Mouse (Mus musculus) kidney, embryonic 14.5 days (tissue): ENCODE data around the gene Ndufb6. TPM values are rescaled to one million over a fixed set of nuclear protein-coding genes. Genes with fewer than 3 reads are reported as not detected.

Experiments
- ATAC-seq: fragments of 200-750 bp; cut with Nextera tagmentation; 2 replicates; pipeline ENCODE4 v1.8.0; 2017; ENCODE audit warnings: moderate number of reproducible peaks, mild to moderate bottlenecking, moderate TSS enrichment, moderate library complexity; ENCODE audit not compliant: low FRiP score, low TSS enrichment
- H3K27ac ChIP-seq: fragments of 300-500 bp; sonication (generic); 2 replicates; pipeline ENCODE4 v1.5.1; 2014; ENCODE audit warnings: low read depth, mild to moderate bottlenecking, low read length, moderate library complexity, mixed read lengths
- H3K27me3 ChIP-seq: fragments of 300-500 bp; sonication (generic); 2 replicates; pipeline ENCODE4 v1.6.1; 2014; ENCODE audit warnings: mild to moderate bottlenecking, low read length; ENCODE audit not compliant: control insufficient read depth, insufficient read depth
- H3K36me3 ChIP-seq: fragments of 300-500 bp; sonication (generic); 2 replicates; pipeline ENCODE4 v1.6.1; 2014; ENCODE audit warnings: low read length, mixed read lengths; ENCODE audit not compliant: control insufficient read depth, insufficient read depth
- H3K4me1 ChIP-seq: fragments of 300-500 bp; sonication (generic); 2 replicates; pipeline ENCODE4 v1.6.1; 2014; ENCODE audit warnings: low read length, mixed read lengths; ENCODE audit not compliant: control insufficient read depth, insufficient read depth
- H3K4me2 ChIP-seq: fragments of 300-500 bp; sonication (generic); replicated peaks from 2 replicates; pipeline ENCODE4 v1.6.1; 2014; ENCODE audit warnings: low read depth, mild to moderate bottlenecking, low read length
- H3K4me3 ChIP-seq: fragments of 300-500 bp; sonication (generic); 2 replicates; pipeline ENCODE4 v1.5.1; 2014; ENCODE audit warnings: mild to moderate bottlenecking, low read length
- H3K9ac ChIP-seq: fragments of 300-500 bp; sonication (generic); 2 replicates; pipeline ENCODE4 v1.6.1; 2014; ENCODE audit warnings: low read depth, mild to moderate bottlenecking, low read length, moderate library complexity
- H3K9me3 ChIP-seq: fragments of 300-500 bp; sonication (generic); 2 replicates; pipeline ENCODE4 v1.6.1; 2016; ENCODE audit warnings: low read length; ENCODE audit not compliant: control insufficient read depth
- WGBS: fragments of 180-500 bp; shearing (Covaris S2); extraction: QIAGEN DNeasy Blood & Tissue Kit; methylation state at CpG from one replicate; pipeline ENCODE4 v1.1.7; 2014; 5-methylcytosine and 5-hydroxymethylcytosine counted together
- polyA plus RNA-seq: library from polyadenylated mRNA; unstranded; fragments of >200 nt; fragmentation: Nextera tagmentation; extraction: Ambion mirVana; gene quantifications from 2 replicates; pipeline ENCODE4 v1.2.1, GENCODE M21; 2014

Gene Ndufb6
- polyA plus RNA-seq, result 316 and 388 TPM in 2 replicates

GRCm38 (mm10) chr4:40279276-40279900 lies at the start of gene Ndufb6:
Gene Ndufb6 (minus strand): TSS chr4:40279421.
- Histone ChIP-seq H3K9me3 (no peaks in the 10 kb centered on the region), H3K9ac (peak within 1 kb of the TSS; percentile 87), H3K27ac (peak within 1 kb of the TSS; percentile 89), H3K27me3 (no peaks in the 10 kb centered on the region), H3K4me1 (peaks cover 10% of the 10 kb centered on the region), H3K36me3 (peaks cover 16% of the 10 kb centered on the region), H3K4me2 (peak within 1 kb of the TSS; percentile 60), H3K4me3 (peak within 1 kb of the TSS; percentile 98)
- under 1% methylated on average over 36 of the region's 36 CpGs for WGBS
- peak; percentile 97 for ATAC-seq

GRCm38 (mm10) chr4:40327161-40327560 lies 47.9 kb upstream of the Ndufb6 start:
- no peaks in the 10 kb centered on the region for H3K9me3 ChIP-seq
- H3K4me1 ChIP-seq, result no peaks in the 10 kb centered on the region
- no peak for ATAC-seq
- H3K4me2 ChIP-seq, result no peak overlapping the region
- WGBS, result 83% methylated on average over 3 of the region's 3 CpGs
- H3K27me3 ChIP-seq, result no peaks in the 10 kb centered on the region
- H3K4me3 ChIP-seq, result no peak overlapping the region
- H3K27ac ChIP-seq, result no peak overlapping the region
- H3K36me3 ChIP-seq, result no peaks in the 10 kb centered on the region
- H3K9ac ChIP-seq, result no peak overlapping the region

- Histone ChIP-seq H3K27me3 (no peaks in the 10 kb centered on the region), H3K9ac (no peak overlapping the region), H3K4me2 (no peak overlapping the region), H3K36me3 (no peaks in the 10 kb centered on the region), H3K4me1 (no peaks in the 10 kb centered on the region), H3K4me3 (no peak overlapping the region), H3K27ac (no peak overlapping the region), H3K9me3 (no peaks in the 10 kb centered on the region)
- no peak for ATAC-seq
- WGBS, result 82% methylated on average over 7 of the region's 7 CpGs
Measured at GRCm38 (mm10) chr4:40324620-40325019, 45.4 kb upstream of the Ndufb6 start.

GRCm38 (mm10) chr4:40317404-40317803 lies 38.2 kb upstream of the Ndufb6 start:
- no peaks in the 10 kb centered on the region for H3K9me3 ChIP-seq
- no peaks in the 10 kb centered on the region for H3K36me3 ChIP-seq
- H3K4me2 ChIP-seq, result no peak overlapping the region
- H3K27ac ChIP-seq, result no peak overlapping the region
- ATAC-seq, result no peak
- H3K4me3 ChIP-seq, result no peak overlapping the region
- H3K4me1 ChIP-seq, result no peaks in the 10 kb centered on the region
- 83% methylated on average over 3 of the region's 3 CpGs for WGBS
- H3K9ac ChIP-seq, result no peak overlapping the region
- no peaks in the 10 kb centered on the region for H3K27me3 ChIP-seq

- Histone ChIP-seq H3K9me3 (no peaks in the 10 kb centered on the region), H3K27me3 (no peaks in the 10 kb centered on the region), H3K27ac (no peak overlapping the region), H3K4me3 (no peak overlapping the region), H3K36me3 (no peaks in the 10 kb centered on the region), H3K4me2 (no peak overlapping the region), H3K9ac (no peak overlapping the region), H3K4me1 (no peaks in the 10 kb centered on the region)
- WGBS, result 74% methylated on average over 6 of the region's 6 CpGs
- ATAC-seq, result no peak
Measured at GRCm38 (mm10) chr4:40313026-40313425, 33.8 kb upstream of the Ndufb6 start.

GRCm38 (mm10) chr4:40312213-40312612 lies 33.0 kb upstream of the Ndufb6 start:
- no peak overlapping the region for H3K9ac ChIP-seq
- no peak overlapping the region for H3K4me3 ChIP-seq
- H3K4me1 ChIP-seq, result no peaks in the 10 kb centered on the region
- no peak overlapping the region for H3K27ac ChIP-seq
- 84% methylated on average over 1 of the region's 1 CpGs for WGBS
- no peaks in the 10 kb centered on the region for H3K36me3 ChIP-seq
- H3K9me3 ChIP-seq, result no peaks in the 10 kb centered on the region
- H3K27me3 ChIP-seq, result no peaks in the 10 kb centered on the region
- no peak for ATAC-seq
- H3K4me2 ChIP-seq, result no peak overlapping the region

GRCm38 (mm10) chr4:40310796-40311383 lies 31.7 kb upstream of the Ndufb6 start:
- 81% methylated on average over 11 of the region's 11 CpGs for WGBS

GRCm38 (mm10) chr4:40309682-40310081 lies 30.5 kb upstream of the Ndufb6 start:
- Histone ChIP-seq H3K36me3 (no peaks in the 10 kb centered on the region), H3K4me2 (no peak overlapping the region), H3K9me3 (no peaks in the 10 kb centered on the region), H3K27me3 (no peaks in the 10 kb centered on the region), H3K9ac (no peak overlapping the region), H3K27ac (no peak overlapping the region), H3K4me1 (no peaks in the 10 kb centered on the region), H3K4me3 (no peak overlapping the region)
- no peak for ATAC-seq

More at GRCm38 (mm10) chr4:40310796-40311383, 31.7 kb upstream of the Ndufb6 start:
- Histone ChIP-seq H3K4me2 (no peak overlapping the region), H3K9me3 (no peaks in the 10 kb centered on the region), H3K36me3 (no peaks in the 10 kb centered on the region), H3K9ac (no peak overlapping the region), H3K27ac (no peak overlapping the region), H3K4me3 (no peak overlapping the region), H3K4me1 (no peaks in the 10 kb centered on the region), H3K27me3 (no peaks in the 10 kb centered on the region)
- ATAC-seq, result no peak

- Histone ChIP-seq H3K27ac (no peak overlapping the region), H3K4me1 (no peaks in the 10 kb centered on the region), H3K27me3 (no peaks in the 10 kb centered on the region), H3K9me3 (no peaks in the 10 kb centered on the region), H3K4me2 (no peak overlapping the region), H3K9ac (no peak overlapping the region), H3K36me3 (no peaks in the 10 kb centered on the region), H3K4me3 (no peak overlapping the region)
- no peak for ATAC-seq
- 77% methylated on average over 10 of the region's 10 CpGs for WGBS
Measured at GRCm38 (mm10) chr4:40302445-40303125, 23.4 kb upstream of the Ndufb6 start.
